11 mouse cellular contexts compared by ENCODE assay signal in the genomic region with DNA sequence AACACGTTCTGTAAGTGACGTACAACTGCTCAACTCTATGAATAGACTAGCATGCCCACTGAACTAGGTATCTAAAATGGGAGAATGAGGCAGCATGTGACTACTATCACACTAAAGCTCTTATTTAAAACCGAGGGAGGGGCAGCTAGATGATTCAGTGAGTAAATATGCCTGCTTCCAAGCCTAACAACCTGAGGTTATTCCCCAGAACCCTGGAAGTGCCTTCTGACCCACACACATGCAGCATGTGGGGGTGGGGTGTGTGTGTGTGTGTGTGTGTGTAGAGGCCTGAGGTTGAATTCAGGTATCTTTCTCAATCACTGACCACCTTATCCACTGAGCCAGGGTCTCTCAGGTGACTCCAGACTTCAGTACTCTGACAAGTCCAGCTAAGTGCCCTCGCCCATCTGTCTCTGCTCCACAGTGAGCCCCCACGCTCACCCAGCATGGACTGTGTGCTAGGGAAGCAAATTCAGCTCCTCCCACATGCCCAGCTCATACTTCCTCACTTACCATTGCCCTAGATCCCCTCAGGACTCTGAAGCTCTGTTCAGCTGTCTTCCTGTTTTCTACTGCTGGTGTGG. TPM values are rescaled to one million over a fixed set of nuclear protein-coding genes. Genes with fewer than 3 reads are reported as not detected.
DNase-seq lines count a peak whose midpoint lies in the region; ATAC-seq lines count a peak whose summit lies in the region.
"Had no signal": no experiment of that assay in that cellular context is flagged by ENCODE, and none has a peak within 500 bp of the region (broad histone marks: within the 10 kb centered on the region; RNA-seq: fewer than 3 reads in every experiment).

No protein-coding gene starts in this region.

- H3K4me3 ChIP-seq in heart, embryonic 11.5 days (ENCODE audit: low read depth, low read length), result no peak overlapping the region
- peak overlapping the region; percentile 86 for H3K4me3 ChIP-seq in megakaryocyte, embryonic 14.5 days (replicated peaks)

- H3K9me3 ChIP-seq in heart, embryonic 11.5 days (replicated peaks; ENCODE audit: control insufficient read depth, low read length), result no peaks in the 10 kb centered on the region
- H3K9me3 ChIP-seq in megakaryocyte, embryonic 14.5 days, result peaks cover 3% of the 10 kb centered on the region; the same call in 1 of the 2 replicates

- 0 out of 2 replicates have a peak overlapping the region, but pooled peaks have one; percentile 18 for H3K4me2 ChIP-seq in heart, embryonic 11.5 days

- peak; percentile 65 for DNase-seq in layer of hippocampus, adult 9-11 months
- DNase-seq in layer of hippocampus, postnatal 14 days (ENCODE audit: low spot score in 2 of 2), result no peak
- peak; percentile 14 for DNase-seq in Muller cell, postnatal 12 days (ENCODE audit: inconsistent ontology term)
- no peak for DNase-seq in thymus, postnatal 25 days
- no peak for DNase-seq in adrenal gland, adult 2 months
- no peak for DNase-seq in adrenal gland, adult (ENCODE audit: inconsistent age in 2 of 2, low spot score in 1 of 2)
- DNase-seq: cerebellum, adult 8-10 months; kidney, adult 18-20 months had no signal

- peaks cover 4% of the 10 kb centered on the region; the same call in 1 of the 2 replicates for H3K36me3 ChIP-seq in heart, embryonic 11.5 days (ENCODE audit: control insufficient read depth, insufficient read depth, low read length)
- peaks cover 50% of the 10 kb centered on the region for H3K36me3 ChIP-seq in megakaryocyte, embryonic 14.5 days (replicated peaks; ENCODE audit: low read length)

- no peaks in the 10 kb centered on the region for H3K27me3 ChIP-seq in heart, embryonic 11.5 days (ENCODE audit: control insufficient read depth, insufficient read depth, low read length)
- no peaks in the 10 kb centered on the region for H3K27me3 ChIP-seq in megakaryocyte, embryonic 14.5 days (replicated peaks)

- ATAC-seq in heart, embryonic 11.5 days (replicated peaks; ENCODE audit: insufficient number of reproducible peaks, low FRiP score, low TSS enrichment), result 0 out of 2 replicates have a peak, but pooled peaks have one; percentile 40
- ATAC-seq: forebrain, embryonic 16.5 days had no signal

- 52% methylated on average over 5 of the region's 5 CpGs for WGBS in heart, embryonic 11.5 days (ENCODE audit: insufficient replicate concordance)

- H3K9ac ChIP-seq in heart, embryonic 11.5 days (ENCODE audit: low read depth, low read length), result no peak overlapping the region

- peak overlapping the region; percentile 73 for H3K27ac ChIP-seq in heart, embryonic 11.5 days (ENCODE audit: low read depth, low read length)

- peaks cover 32% of the 10 kb centered on the region for H3K4me1 ChIP-seq in heart, embryonic 11.5 days (ENCODE audit: control insufficient read depth, insufficient read depth, low read length)
- H3K4me1 ChIP-seq in megakaryocyte, embryonic 14.5 days, result peaks cover 100% of the 10 kb centered on the region

RNA-seq across cellular contexts. Expression of a gene that starts 16.5 kb away (rescaled TPM):
- total RNA-seq in layer of hippocampus, postnatal 14 days (2021), result 10 to 100 TPM in 1 of 2 experiments, 1 to 10 TPM in 1; 9.6 to 10.5 TPM
- 5.5 and 5.9 TPM in 2 replicates for polyA plus RNA-seq in heart, embryonic 11.5 days (2014; fragmentation: Nextera tagmentation; extraction: Ambion mirVana)
- 4.5 and 8.3 TPM in 2 replicates for polyA plus RNA-seq in megakaryocyte, embryonic 14.5 days (2012; ENCODE audit: insufficient read depth, low replicate concordance)
- 10 to 100 TPM; 20.8 to 27.8 TPM for total RNA-seq in adrenal gland, adult 2 months (2021)
- 24.8 and 26.8 TPM in 2 replicates for polyA plus RNA-seq in adrenal gland, adult 2 months (2012; rRNA removed)

RNA-seq across cellular contexts. Expression of a gene that starts 37.2 kb away (rescaled TPM):
- total RNA-seq in layer of hippocampus, postnatal 14 days (2021), result 10 to 100 TPM; 13.1 to 13.8 TPM
- polyA plus RNA-seq in heart, embryonic 11.5 days (2014; fragmentation: Nextera tagmentation; extraction: Ambion mirVana), result 0.74 TPM in 1 of 2 replicates, not detected in the other
- 10.5 and 22.9 TPM in 2 replicates for polyA plus RNA-seq in megakaryocyte, embryonic 14.5 days (2012; ENCODE audit: insufficient read depth, low replicate concordance)
- total RNA-seq in adrenal gland, adult 2 months (2021), result 10 to 100 TPM; 17.0 to 21.6 TPM
- polyA plus RNA-seq in adrenal gland, adult 2 months (2012; rRNA removed), result 83.6 and 186 TPM in 2 replicates

RNA-seq across cellular contexts. Expression of a gene that starts 49.8 kb away (rescaled TPM):
- total RNA-seq in layer of hippocampus, postnatal 14 days (2021), result 100 to 1,000 TPM; 424 to 458 TPM
- 221 and 236 TPM in 2 replicates for polyA plus RNA-seq in heart, embryonic 11.5 days (2014; fragmentation: Nextera tagmentation; extraction: Ambion mirVana)
- 4.5 and 79.1 TPM in 2 replicates for polyA plus RNA-seq in megakaryocyte, embryonic 14.5 days (2012; ENCODE audit: insufficient read depth, low replicate concordance)
- 100 to 1,000 TPM; 479 to 498 TPM for total RNA-seq in adrenal gland, adult 2 months (2021)
- 13.9 and 19.7 TPM in 2 replicates for polyA plus RNA-seq in adrenal gland, adult 2 months (2012; rRNA removed)

Comparison
In these comparisons a context has a peak if more than half of its experiments do, and no peak if none do; other contexts are left out.
1. DNase-seq: peak in layer of hippocampus, adult 9-11 months (single experiment) and Muller cell, postnatal 12 days (single experiment); none in layer of hippocampus, postnatal 14 days (0 of 2), thymus, postnatal 25 days (single experiment), adrenal gland, adult 2 months (single experiment) and adrenal gland, adult (0 of 2).